Mouse (Mus musculus): ENCODE measurements around the gene Stpg4.

Stpg4 gene

GRCm38 (mm10) chr17:87351241-87352105, 76.1 kb downstream of the Stpg4 start:
- peak in 1 of 2 experiments; percentile 59 for DNase-seq (ENCODE audit: inconsistent age in 2 of 2, low spot score in 1 of 2)

GRCm38 (mm10) chr17:87350471-87351240, 76.9 kb downstream of the Stpg4 start:
- peak in 1 of 2 experiments; percentile 49 for DNase-seq (ENCODE audit: inconsistent age in 2 of 2, low spot score in 1 of 2)

DNA sequence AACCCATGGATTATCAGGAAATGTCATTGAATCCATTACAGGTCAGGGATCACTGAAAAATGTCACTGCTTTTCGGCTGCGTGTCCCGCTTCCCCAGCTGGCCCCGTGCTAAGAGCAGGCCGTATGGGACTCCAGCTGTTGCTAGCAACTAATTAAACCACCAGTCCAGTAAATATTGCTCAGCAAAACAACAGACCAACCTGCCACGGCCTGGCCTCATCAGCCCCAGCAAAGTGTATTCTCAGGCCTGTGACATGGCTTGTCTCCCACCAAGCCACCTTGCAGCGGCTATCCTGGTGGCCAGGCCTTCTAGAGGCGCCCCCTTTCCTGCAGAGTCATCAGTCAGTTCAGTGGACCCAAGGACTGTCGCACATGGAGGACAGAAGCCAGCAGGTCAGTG, 78.0 kb downstream of the Stpg4 start:
- no peak for DNase-seq (ENCODE audit: inconsistent age in 2 of 2, low spot score in 1 of 2)

DNA sequence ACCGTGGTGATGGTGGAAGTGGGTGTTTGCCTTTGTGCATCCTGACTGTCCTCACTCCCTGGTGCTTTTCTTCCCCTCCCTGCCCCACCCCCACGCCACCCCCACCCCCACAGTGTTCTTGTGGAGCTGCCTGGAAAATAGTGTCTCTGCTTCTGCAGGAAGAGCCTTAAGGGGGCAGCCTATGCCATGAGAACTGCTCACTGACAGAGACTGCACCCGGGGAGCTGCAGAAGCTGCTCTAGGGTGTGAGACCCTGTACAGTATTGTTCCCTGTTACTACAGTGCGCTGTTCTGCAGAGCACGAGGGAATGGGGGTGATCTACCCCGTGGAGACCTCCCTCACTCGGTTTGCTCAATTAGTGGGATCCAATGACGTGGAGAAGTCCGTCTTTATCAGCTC, 78.5 kb downstream of the Stpg4 start:
- DNase-seq (ENCODE audit: inconsistent age in 2 of 2, low spot score in 1 of 2): no peak

GRCm38 (mm10) chr17:87348353-87348752, 79.2 kb downstream of the Stpg4 start:
- DNase-seq (ENCODE audit: inconsistent age in 2 of 2, low spot score in 1 of 2): no peak

DNA sequence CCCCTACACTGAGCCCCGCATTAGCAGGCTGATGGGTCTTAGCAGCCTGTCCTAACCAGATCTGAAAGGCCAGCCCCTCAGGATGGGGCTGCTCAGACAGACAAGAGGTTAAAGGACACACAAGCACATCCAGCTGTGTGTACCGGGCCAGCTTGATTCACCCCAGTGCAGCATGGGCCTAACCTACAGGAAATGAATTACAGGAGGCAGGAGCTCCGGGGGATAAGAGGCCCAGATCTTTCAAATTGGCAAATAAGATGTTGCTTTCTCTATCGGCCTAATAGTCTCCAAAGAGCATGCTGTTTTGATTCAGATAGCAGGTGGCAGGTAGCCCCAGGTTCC, 82.3 kb downstream of the Stpg4 start:
- no peak for DNase-seq (ENCODE audit: inconsistent age in 2 of 2, low spot score in 1 of 2)

- DNase-seq (ENCODE audit: inconsistent age in 2 of 2, low spot score in 1 of 2): no peak
These were observed 82.9 kb downstream of the Stpg4 start for GRCm38 (mm10) chr17:87344441-87345251.

DNA sequence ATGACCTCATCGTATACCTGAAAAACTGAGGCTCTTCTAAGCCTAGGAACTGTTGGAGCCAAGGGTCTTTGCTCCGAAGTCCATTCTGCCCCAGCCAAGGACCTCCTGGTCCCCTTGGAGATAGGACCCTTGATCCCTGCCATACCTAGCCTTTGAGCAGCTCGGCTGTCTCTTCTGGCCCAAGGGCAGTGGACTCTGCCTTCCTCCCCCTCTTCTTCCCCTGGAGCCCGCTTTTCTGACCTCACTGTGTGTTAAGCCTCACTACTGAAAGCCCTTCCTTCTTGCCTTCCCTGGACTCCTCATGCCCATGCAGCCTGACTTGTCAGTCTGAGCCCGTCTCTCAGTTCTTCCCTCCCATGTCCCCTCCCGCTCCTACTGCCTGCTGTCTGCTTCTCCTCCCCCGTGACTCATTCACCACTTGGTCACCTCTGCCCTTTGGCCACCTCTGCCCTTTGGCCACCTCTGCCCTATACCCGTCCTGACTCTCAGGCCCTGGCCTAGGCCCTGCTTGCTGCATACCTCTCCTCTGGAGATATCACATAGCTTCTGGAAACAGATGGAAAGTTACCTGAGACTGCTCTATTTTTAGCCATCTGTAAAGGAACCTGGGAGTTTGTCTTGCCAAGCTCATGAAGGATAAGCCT, 84.4 kb downstream of the Stpg4 start:
- no peak for DNase-seq (ENCODE audit: inconsistent age in 2 of 2, low spot score in 1 of 2)
